Mouse (Mus musculus): Measurements from ENCODE around the gene Rccd1. TPM values are rescaled to one million over a fixed set of nuclear protein-coding genes. Genes with fewer than 3 reads are reported as not detected.

Rccd1 gene
- polyA plus RNA-seq, 1 experiment = 19.4 TPM

- 79% methylated on average over 1 of the region's 1 CpGs for WGBS
- DNase-seq = no peak
- Histone ChIP-seq H3K4me1 (ENCODE audit: control insufficient read depth, insufficient read depth, low read length) (peaks cover 6% of the 10 kb centered on the region; the same call in 1 of the 2 replicates), H3K27ac (ENCODE audit: insufficient read depth, low read length) (no peak overlapping the region), H3K27me3 (ENCODE audit: control insufficient read depth, insufficient read depth, low read length) (no peaks in the 10 kb centered on the region), H3K4me3 (replicated peaks; ENCODE audit: insufficient read depth, low read depth, low read length) (no peak overlapping the region)
- TF ChIP-seq CTCF (IDR thresholded peaks at IDR 0.05; ENCODE audit: borderline replicate concordance, insufficient read depth, low read depth, low read length) (no peak), POLR2A (IDR thresholded peaks at IDR 0.05; ENCODE audit: borderline replicate concordance, insufficient read depth, low read length) (no peak)
Measured at GRCm38 (mm10) chr7:80267764-80268163, 56.5 kb downstream of the Rccd1 start.

- 75% methylated on average over 12 of the region's 12 CpGs for WGBS
- H3K4me3 ChIP-seq (replicated peaks; ENCODE audit: insufficient read depth, low read depth, low read length) = no peak overlapping the region
Measured at GRCm38 (mm10) chr7:80264606-80265005, 59.6 kb downstream of the Rccd1 start.

GRCm38 (mm10) chr7:80261372-80261990, 62.8 kb downstream of the Rccd1 start:
- no peaks in the 10 kb centered on the region for H3K27me3 ChIP-seq (ENCODE audit: control insufficient read depth, insufficient read depth, low read length)
- TF ChIP-seq POLR2A (IDR thresholded peaks at IDR 0.05; ENCODE audit: borderline replicate concordance, insufficient read depth, low read length) = no peak
- TF ChIP-seq CTCF (IDR thresholded peaks at IDR 0.05; ENCODE audit: borderline replicate concordance, insufficient read depth, low read depth, low read length) = no peak
- peak overlapping the region; percentile 86 for H3K4me3 ChIP-seq (replicated peaks; ENCODE audit: insufficient read depth, low read depth, low read length)
- no peak for DNase-seq
- under 1% methylated on average over 32 of the region's 32 CpGs for WGBS
- H3K4me1 ChIP-seq (ENCODE audit: control insufficient read depth, insufficient read depth, low read length) = no peaks in the 10 kb centered on the region
- peak overlapping the region; percentile 29 for H3K27ac ChIP-seq (ENCODE audit: insufficient read depth, low read length)

More at GRCm38 (mm10) chr7:80264606-80265005, 59.6 kb downstream of the Rccd1 start:
- TF ChIP-seq CTCF (IDR thresholded peaks at IDR 0.05; ENCODE audit: borderline replicate concordance, insufficient read depth, low read depth, low read length) (no peak), POLR2A (IDR thresholded peaks at IDR 0.05; ENCODE audit: borderline replicate concordance, insufficient read depth, low read length) (no peak)
- Histone ChIP-seq H3K27ac (ENCODE audit: insufficient read depth, low read length) (no peak overlapping the region), H3K27me3 (ENCODE audit: control insufficient read depth, insufficient read depth, low read length) (no peaks in the 10 kb centered on the region), H3K4me1 (ENCODE audit: control insufficient read depth, insufficient read depth, low read length) (peaks cover 3% of the 10 kb centered on the region; the same call in 1 of the 2 replicates)
- no peak for DNase-seq

GRCm38 (mm10) chr7:80260625-80261371, 63.5 kb downstream of the Rccd1 start, which contains the start of gene Ngrn:
Gene Ngrn (plus strand): TSS chr7:80261215.
- 27% methylated on average over 40 of the region's 40 CpGs for WGBS

GRCm38 (mm10) chr7:80257706-80258105, 66.5 kb downstream of the Rccd1 start:
- Histone ChIP-seq H3K4me3 (replicated peaks; ENCODE audit: insufficient read depth, low read depth, low read length) (no peak overlapping the region), H3K27me3 (ENCODE audit: control insufficient read depth, insufficient read depth, low read length) (no peaks in the 10 kb centered on the region), H3K4me1 (ENCODE audit: control insufficient read depth, insufficient read depth, low read length) (no peaks in the 10 kb centered on the region), H3K27ac (ENCODE audit: insufficient read depth, low read length) (no peak overlapping the region)
- TF ChIP-seq POLR2A (IDR thresholded peaks at IDR 0.05; ENCODE audit: borderline replicate concordance, insufficient read depth, low read length) = no peak
- no peak for TF ChIP-seq CTCF (IDR thresholded peaks at IDR 0.05; ENCODE audit: borderline replicate concordance, insufficient read depth, low read depth, low read length)
- 54% methylated on average over 2 of the region's 2 CpGs for WGBS
- no peak for DNase-seq

More at GRCm38 (mm10) chr7:80260625-80261371, 63.5 kb downstream of the Rccd1 start, which contains the start of gene Ngrn:
- Histone ChIP-seq H3K4me1 (ENCODE audit: control insufficient read depth, insufficient read depth, low read length) (no peaks in the 10 kb centered on the region), H3K27ac (ENCODE audit: insufficient read depth, low read length) (peak within 1 kb of the TSS; percentile 29), H3K4me3 (replicated peaks; ENCODE audit: insufficient read depth, low read depth, low read length) (peak within 1 kb of the TSS; percentile 86), H3K27me3 (ENCODE audit: control insufficient read depth, insufficient read depth, low read length) (no peaks in the 10 kb centered on the region)
- peak; percentile 85 to 86 for DNase-seq
- TF ChIP-seq POLR2A (IDR thresholded peaks at IDR 0.05; ENCODE audit: borderline replicate concordance, insufficient read depth, low read length) (peak; percentile 89), CTCF (IDR thresholded peaks at IDR 0.05; ENCODE audit: borderline replicate concordance, insufficient read depth, low read depth, low read length) (no peak)

- Histone ChIP-seq H3K27me3 (ENCODE audit: control insufficient read depth, insufficient read depth, low read length) (no peaks in the 10 kb centered on the region), H3K4me3 (replicated peaks; ENCODE audit: insufficient read depth, low read depth, low read length) (no peak overlapping the region), H3K27ac (ENCODE audit: insufficient read depth, low read length) (no peak overlapping the region), H3K4me1 (ENCODE audit: control insufficient read depth, insufficient read depth, low read length) (no peaks in the 10 kb centered on the region)
- no peak for DNase-seq
- WGBS = 72% methylated on average over 2 of the region's 2 CpGs
- no peak for TF ChIP-seq POLR2A (IDR thresholded peaks at IDR 0.05; ENCODE audit: borderline replicate concordance, insufficient read depth, low read length)
- TF ChIP-seq CTCF (IDR thresholded peaks at IDR 0.05; ENCODE audit: borderline replicate concordance, insufficient read depth, low read depth, low read length) = no peak
Measured at GRCm38 (mm10) chr7:80255981-80256380, 68.3 kb downstream of the Rccd1 start.

GRCm38 (mm10) chr7:80252886-80253285, 71.4 kb downstream of the Rccd1 start:
- Histone ChIP-seq H3K4me3 (replicated peaks; ENCODE audit: insufficient read depth, low read depth, low read length) (no peak overlapping the region), H3K27me3 (ENCODE audit: control insufficient read depth, insufficient read depth, low read length) (no peaks in the 10 kb centered on the region), H3K4me1 (ENCODE audit: control insufficient read depth, insufficient read depth, low read length) (no peaks in the 10 kb centered on the region), H3K27ac (ENCODE audit: insufficient read depth, low read length) (no peak overlapping the region)
- DNase-seq = no peak
- WGBS = 86% methylated on average over 11 of the region's 11 CpGs
- TF ChIP-seq CTCF (IDR thresholded peaks at IDR 0.05; ENCODE audit: borderline replicate concordance, insufficient read depth, low read depth, low read length) = no peak
- TF ChIP-seq POLR2A (IDR thresholded peaks at IDR 0.05; ENCODE audit: borderline replicate concordance, insufficient read depth, low read length) = no peak

Data from cerebellum, adult 2 months (tissue).